Mouse (Mus musculus) urinary bladder, adult 2 months (tissue): Measurements from ENCODE around the gene Cux1. TPM values are rescaled to one million over a fixed set of nuclear protein-coding genes. Genes with fewer than 3 reads are reported as not detected.
A peak's percentile ranks its signal among the peaks of the same experiment; 100 is the strongest.
"Not testable (repeated sequence)": the region's sequence is repeated elsewhere in the genome, so short reads cannot be mapped to it uniquely, and the experiment has no call there.

Experiments used
- DNase-seq: peaks from one replicate; pipeline ENCODE4 v3.0.0; 2022; ENCODE audit warnings: low spot score
- polyA plus RNA-seq: library from polyadenylated mRNA; depleted of rRNA; stranded (reverse); fragments of >200 nt; gene quantifications from 2 replicates; pipeline ENCODE4 v1.2.3, GENCODE M21; 2012

Gene Cux1
- polyA plus RNA-seq, 1 experiment: 36.8 TPM

DNA sequence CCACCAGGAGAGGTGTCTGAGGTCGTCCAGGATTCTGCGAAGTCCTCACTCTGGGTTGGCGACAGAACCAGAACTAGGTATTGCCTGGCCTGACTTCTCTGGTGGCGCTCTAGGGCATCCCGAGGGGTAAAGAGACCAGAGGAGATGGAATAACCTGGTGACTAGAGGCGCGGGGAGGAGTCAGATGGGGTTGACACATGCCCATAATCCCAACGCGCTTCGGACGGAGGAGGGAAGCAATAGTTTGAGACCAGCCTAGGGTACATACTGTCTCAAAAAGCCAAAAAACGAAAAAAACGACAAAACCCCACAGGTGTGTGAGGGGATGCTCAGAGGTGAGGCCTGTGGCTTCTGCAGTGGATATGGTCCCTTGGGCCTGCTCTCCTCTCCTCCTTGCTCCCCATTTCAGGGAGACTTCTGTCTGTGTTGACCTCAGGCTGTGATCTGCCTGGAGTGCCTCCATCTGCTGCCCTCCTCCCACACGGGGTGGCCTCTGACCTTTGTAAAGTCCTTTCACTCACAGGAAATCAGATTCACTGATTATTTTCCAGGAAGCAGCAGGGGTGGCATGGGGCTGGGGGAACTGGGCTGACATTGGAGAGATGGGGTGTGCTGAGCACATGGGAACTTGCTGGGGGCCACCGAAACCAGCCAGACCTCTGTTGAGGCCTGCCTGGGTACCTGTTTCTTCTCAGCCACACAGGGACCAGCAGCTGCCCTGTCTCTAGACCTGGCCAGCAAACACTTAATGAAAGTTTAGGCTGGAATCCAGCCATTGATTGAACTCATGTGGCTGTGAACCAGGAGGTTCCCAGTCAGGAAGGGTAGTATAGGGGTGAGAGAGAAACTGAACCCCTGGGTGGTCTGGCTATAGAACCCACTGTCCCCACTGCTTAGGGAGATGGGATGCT is 321.5 kb downstream of the Cux1 start:
- no peak for DNase-seq

DNA sequence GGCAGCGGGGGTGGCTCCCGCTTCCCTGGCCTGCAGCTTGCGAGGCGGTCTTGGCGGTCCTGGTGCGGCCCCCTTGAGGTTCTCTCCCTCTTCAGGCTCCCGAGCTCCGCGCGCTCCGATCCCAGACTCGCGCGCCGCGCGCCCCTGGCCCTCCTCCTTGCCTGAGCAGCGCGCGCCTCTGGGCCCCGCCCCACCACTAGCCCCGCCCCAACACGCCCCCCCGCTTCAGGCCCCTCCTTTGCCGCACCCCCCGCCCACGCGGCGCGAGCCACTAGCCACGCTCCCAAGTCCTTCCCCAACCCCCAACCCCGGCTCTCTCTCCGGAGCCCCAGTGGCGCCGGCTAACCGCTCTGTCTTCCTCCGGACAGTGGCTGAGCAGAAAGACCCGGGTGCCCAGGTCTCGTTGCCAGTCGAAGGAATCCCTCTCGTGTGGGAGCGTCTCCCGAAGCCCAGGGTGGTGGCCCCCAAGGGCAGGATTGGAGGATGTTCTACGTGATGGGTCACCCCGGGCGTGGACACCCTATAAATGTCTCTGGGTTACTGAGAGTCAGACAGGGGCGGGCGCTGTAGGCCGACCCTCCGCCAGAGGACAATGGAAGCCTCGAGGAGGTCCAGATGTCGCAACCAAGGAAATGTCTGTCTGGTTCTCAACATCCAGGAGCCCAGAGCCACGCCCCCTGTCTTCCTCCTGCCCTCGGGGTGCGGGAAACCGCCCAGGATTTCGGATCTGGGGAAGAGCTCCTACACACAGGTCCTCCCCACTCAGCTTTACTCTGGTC is 322.3 kb downstream of the Cux1 start:
- peak; percentile 59 for DNase-seq

DNA sequence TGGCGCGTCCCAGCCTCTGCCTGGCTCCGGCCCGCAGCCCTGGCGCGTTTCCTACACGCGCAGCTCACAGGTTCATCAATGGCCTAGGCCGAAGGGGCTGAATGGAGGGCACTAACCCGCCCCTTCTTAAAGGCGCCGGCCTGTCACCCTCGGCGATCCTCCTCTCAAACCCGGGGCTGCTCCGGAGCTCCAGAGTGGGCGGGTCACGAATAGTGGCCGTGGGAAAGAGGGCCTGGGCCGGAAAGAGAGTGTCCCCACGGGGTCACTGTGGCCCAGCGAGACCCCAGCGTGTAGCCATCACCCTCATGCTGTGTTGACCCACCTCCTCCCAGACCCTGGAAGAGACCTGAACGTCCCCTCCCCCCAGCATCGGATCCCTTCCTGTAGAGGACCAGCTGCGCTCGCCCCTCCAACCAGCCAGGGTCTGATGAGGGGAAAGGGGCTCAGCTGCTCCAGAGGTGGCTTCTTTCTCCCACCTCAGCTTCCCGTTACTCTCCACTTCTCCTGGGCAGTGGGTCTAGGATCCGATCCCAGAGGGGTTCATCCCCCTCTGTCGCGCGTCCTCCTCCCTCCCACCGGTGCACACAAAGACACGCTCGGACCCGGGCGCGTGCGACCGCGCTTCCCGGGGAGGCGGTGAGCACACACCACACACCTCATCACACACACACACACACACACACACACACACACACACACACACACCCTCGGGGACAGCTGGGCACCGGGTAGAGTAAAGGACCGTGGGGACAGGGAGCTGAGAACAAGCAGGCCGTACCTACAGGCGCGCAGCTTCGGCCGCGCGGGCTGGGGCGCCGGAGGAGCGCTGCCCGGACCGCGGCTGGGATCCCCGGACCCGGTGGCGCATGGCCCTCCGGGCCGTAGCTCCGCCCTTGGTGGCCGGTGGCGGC is 323.2 kb downstream of the Cux1 start:
- DNase-seq: no peak

DNA sequence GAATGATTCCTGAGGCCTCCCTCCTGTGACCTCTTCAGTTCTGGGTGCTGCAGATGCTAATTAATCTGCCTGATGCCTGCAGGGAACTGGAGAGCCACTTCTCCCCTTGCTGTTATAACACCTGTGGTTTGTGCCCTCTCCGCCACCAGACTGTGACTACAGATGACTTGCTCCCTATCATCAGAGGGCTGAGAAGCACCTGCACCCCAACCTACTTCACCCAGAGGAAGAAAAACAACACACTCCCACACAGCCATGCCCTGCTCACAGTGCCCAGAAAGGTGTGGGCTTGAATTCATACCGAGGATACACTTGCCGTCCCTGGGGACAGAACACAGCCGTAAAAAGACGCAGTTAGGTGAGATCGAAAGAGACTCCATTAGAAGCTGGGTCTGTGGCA is 326.1 kb downstream of the Cux1 start:
- no peak for DNase-seq

DNA sequence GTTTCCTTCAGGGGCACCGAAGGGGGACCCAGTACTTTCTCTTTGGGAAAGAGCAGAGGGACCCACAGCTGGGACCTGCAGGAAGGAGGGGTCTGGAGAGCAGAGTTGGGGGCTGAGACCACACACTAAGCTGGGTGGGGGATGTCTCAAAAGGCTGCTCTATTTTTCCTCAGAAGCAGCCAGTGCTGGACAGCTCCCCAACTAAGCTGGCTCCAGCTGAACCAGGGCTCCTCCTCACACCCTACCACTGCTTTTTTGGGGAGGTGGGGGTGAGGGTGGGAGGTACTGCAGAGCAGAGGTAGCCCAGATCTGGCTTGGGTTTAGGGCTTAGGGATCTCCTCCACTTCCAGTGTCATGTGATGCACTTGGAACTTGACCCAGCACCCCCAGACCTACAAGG is 326.9 kb downstream of the Cux1 start:
- DNase-seq: no peak

DNA sequence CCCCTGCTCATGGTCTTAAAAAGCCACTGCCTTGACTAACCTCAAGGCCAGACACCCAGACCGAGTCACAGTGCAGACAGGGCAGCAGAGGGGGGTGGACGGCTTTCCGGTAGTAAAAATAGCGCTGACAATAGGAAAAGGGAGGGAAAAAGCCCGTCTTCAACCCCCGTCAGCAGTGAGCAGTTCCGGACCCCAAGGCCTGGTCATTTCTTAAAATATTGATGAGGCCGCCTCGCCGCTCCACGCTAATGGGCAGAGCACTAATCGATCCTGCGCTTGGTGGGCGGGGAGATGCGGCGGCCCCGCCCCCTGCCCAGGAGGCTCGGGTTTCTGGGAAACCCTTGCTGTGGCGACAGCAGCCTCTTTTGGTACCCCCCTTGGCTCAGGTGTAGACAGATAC is 329.7 kb downstream of the Cux1 start:
- no peak for DNase-seq

DNA sequence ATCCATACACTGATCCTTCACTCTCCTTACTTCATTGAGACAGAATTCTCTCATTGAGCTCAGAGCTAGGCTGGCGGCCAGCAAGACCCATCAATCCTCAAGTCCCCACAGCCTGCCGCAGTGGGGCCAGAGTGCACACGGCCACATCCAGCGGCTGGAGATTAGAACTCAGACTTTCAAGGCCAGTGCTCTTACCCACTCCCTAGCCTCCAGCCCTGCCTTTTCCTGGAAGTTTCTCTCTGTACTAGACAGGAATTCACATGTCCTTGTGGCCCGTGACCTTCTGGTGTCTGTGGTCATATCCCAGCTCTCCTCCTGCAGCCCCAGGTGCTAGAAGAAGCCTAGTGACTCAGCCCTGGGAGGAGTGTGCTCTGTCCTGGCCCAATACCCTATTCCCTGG is 330.7 kb downstream of the Cux1 start:
- DNase-seq: no peak

DNA sequence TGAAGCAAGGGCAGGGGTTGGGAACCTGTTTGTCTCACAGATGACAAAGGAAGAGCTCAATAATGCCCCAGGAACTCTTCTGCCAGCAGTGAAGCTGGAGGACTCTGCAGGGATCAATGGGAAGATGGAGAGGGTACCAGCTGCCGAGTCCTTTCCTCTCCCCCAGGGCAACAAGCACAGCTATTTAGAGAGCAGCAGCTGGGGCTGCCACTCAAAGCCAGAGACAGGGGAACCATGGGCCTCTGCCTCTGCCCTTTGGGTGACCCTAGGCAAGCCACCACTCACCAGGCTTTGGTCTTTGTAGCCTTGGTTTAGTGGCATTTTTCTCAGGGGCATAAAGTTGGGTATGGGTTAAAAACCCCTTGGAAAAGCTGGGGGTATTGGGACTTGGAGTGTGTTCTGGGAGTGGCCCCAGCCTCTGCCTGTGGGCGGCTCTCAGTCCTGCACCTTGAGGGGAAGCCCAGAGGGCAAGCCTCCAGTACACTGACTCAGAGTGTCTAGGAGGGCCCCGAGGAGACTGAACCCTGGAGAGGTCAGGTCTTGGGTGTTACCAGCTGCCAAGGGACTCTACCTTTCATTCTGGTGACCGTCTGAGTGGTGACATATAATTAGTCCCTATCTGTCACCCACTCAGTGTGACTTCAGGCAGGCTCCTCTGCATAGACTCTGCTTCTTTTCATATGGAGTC is 336.8 kb downstream of the Cux1 start:
- no peak for DNase-seq

DNA sequence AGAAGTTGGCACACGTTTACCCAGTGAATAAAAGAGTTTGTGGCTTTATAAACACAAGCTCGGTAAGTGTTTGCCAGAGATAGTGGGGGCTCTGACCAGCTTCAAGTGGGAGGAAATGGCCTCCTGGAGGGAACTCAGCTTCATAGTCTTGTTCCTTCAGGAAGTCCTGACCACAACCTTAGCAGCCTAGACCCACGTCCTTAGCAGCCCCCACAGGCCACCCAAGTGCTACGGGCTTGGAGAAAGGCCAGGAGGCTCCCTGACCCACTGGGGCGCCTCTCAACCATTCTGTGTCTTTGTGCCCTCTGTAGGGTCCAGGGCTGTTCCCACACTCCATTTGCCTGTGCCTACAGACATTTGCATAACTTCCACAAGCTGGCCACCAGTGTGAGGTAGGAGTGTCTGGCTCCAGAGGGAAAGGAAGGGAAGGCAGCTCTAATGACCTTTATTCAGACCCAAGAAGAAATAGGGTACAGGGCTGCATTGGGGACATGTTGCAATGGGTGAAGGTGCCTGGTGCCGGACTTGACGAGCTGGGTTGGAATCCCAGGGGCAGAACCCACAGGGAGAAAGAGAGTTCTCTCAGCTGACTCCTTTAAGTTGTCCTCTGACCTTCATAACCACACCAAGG is 340.9 kb downstream of the Cux1 start:
- no peak for DNase-seq

DNA sequence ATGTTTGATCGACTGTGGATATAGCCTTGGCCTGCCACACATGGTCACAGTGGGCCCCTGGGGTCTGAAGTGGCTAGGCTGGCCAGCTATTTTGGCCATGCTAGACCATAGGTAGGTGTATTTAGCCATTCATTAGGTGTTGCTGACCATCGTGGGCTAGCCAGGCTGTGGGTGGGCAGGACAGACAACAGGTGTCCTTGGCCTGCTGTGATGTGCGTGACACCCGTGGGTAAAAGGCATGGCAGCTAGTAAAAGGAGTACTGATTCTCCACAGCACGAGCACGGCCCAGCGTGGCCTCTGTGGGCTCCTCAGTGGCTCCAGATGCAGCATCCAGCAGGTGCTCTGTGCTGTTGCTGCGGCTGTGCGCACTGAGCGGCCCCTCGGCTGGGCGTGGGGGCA is 348.7 kb downstream of the Cux1 start:
- no peak for DNase-seq

DNA sequence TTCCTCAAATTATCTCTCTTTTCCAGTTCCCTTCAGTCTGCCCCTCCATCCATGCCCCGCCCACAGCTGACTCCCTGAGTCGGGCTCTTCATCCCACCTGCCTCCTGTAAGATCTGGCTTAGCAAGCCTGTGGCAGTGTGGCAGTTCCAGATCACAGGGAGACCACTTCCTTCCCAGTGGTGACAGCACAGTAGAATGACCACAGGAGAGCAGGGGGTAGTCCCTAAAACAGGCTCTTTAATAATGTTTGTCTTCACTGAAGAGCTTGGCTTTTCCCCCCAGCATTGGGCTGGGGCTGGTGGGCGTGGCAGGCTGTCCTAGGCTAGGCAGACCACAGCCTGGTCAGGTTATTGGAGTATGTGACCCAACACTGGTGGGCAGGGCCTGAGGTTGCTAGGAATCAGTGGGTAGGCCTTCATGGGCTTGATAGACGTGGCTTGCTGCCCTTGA is 349.3 kb downstream of the Cux1 start:
- no peak for DNase-seq

DNA sequence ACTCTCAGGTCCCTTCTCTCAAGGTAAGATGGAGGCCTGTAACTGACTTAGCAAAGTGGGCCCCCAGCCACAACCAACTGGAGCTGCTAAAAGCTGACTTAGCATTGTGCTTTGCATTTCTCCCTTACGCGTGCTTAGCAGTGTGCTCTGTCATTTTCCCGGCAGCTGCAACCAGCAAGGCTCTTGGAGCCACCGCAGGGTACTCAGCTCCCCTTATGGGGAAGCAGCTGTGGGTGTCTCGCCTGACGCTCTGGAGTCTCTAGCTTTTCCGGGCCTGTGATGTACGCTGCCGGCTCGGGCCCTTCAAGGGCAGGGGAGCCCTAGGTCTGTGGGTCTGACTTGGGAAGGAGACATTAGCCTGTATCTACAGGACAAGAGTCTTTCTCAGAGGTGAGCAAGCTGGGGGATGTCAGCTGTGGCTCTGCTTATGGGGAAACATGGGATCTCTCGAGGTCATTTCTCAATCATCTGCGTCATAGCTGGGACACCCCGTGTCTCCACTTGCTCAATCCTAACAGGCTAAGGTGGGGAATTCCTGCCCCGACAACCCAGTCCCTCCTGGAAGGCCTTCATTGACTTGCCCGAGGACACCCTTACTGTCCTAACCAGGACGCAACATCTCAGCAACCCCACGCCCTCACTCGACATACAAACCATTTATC is 350.2 kb downstream of the Cux1 start:
- no peak for DNase-seq

DNA sequence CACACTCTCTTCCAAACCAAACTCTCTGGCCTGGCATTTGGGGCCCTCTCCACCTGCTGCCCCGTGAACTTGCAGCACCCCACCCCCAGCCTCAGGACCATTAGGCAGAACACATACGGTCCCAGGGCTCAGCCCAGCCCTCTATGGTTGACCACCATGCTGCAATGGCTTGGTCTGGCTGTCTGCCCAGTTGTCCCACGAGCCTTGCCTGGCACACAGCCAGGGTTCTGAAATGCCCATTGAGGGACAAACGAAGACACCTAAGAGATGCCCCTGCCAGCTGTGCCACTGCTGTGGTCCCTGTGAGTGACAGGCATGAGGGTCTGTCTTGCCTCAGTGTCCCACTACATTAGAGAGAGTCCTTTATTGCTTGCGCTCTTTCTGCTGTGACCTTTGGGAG is 351.3 kb downstream of the Cux1 start:
- no peak for DNase-seq

DNA sequence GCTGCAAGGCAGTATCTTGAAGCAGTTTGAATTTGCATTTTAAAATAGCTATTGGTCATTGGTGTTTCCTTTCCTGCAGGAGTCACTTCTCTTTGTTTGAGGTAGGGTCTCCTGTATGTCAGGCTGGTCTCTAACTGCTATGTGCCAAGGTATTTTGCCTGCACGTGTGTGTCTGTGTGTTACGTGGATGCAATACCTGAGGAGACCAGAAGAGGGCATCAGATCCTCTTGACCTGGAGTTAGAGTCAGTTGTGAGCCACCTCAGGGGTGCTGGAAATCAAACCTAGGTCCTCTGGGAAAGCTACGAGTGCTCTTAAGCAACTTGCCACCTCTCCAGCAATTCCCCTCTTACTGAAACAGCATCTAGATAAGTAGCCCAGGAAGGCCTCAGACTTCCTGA is 352.1 kb downstream of the Cux1 start:
- no peak for DNase-seq

DNA sequence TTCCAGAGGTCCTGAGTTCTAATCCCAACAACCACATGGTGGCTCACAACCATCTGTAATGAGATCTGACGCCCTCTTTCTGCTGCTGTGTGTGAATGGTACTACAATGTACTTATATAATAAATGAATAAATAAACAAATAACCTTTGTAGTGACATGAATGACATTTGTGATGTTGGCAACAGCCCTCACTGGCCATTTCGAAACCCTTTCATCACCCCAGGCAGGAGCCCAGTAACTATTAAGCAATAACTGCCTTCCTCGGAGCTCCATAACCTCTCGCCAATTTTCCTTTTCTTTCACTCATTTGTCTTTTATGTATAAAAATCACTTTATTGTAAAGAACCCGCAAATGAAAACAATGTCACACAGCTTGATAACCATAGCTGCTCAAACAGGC is 353.6 kb downstream of the Cux1 start:
- no peak for DNase-seq

DNA sequence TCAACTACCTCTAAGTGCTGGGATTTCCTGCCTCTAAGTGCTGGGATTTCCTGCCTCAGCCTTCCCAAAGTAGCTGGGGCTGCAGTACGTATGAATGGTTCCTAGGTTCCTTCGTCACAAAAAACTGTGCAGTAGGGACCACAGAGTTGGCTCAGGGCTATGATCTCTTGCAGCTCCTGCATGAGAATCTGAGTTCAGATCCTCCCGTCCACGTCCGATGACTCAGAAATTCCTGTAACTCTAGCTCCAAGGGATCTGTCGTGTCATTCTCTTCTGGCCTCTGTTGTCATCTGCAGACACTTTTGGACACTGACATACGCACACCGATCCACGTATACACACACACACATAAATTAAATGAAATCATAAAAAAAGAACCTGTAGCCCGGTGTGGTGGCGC is 354.6 kb downstream of the Cux1 start:
- no peak for DNase-seq

DNA sequence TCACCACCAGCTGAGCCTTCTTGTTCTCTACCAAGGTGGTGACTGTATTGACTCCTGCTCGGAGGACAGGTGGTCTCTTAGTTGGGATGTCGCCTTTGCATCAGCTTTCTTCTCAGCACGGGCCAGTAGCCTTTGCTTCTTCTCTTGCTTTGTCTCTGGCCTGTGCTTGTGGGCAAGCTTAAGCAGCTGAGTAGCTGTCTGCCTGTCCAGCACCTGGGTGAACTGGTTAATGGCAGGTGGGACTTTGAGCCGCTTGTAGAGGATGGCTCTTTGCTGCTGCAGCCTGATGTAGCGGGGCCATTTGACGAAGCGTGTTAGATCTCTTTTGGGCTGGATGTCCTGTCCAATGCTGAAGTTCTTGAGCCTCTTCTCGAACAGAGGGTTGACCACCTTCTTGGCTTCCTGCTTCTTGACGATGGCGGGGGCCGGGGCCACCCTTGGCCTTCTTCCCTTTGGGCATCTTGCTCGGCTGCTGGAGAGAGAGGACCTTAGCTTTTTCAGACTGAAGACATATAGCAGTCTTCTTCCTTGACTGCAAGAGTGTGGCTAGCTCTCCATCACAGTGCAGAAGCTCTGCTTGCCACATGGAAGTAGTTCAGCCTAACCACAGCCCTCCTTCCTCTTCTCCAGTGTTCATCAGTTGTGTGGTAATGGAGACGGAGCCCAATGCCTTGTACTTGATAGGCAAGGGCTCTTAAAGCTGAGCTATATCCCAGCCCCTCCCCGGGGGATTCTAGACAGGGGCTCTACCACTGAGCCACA is 355.8 kb downstream of the Cux1 start:
- not testable (repeated sequence) for DNase-seq

DNA sequence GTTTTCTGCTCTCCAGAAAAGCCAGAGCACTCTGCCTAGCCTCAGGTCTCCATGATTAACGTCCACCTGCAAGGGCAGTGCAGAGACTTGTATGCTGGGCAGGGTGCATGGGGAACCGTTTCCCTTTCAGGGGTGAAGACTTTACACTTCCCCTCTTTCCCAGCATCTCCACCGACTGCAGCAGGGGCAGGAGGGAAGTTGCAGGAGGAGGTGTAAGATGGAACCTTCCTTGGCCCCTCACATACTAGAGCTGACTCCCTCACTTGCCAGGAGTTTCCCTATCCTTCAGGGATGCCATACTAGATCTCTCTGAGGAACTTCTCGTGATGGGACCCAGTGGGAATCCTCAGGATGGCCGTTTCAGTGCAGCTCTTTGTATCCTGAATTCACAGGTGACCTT is 356.7 kb downstream of the Cux1 start:
- DNase-seq: no peak

DNA sequence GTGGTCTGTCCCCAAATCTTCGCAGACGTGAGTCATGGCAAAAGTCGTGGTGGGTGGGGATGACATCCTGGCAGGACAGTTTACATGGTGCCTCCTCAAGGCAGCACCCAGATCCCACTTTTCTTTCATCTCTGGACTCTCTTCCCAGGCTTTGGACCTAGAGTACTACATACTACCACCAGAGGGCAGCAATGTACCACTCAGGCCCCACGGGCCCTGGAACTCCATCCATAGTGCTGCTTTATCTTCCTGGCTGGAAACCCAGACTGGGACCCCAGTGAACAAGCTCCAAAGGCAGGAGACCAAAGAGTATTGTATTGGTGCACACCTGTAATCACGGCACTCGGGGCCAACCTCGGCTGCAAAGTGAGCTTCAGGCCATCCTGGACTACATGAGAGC is 365.5 kb downstream of the Cux1 start:
- DNase-seq: no peak

DNA sequence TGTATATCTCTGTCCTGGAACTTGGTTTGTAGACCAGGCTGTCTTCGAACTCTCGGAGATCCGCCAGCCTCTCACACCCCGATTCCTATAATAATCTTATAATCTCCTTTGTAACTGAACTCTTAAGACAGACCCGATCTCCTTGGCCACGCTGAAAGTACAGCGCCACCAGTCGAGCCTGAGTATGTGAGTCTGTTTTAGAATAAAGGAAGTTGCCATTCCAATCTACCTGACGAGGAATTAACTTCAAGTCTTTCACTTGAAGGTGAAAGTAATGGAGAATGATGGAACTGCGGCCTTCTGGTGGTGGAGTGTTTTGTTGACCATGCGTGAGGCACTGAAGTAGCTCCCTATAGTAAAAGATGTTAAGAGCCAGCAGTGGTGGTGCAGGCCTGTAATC is 367.8 kb downstream of the Cux1 start:
- DNase-seq: no peak
